Mouse (Mus musculus): ENCODE data around the gene Vasp. TPM values are rescaled to one million over a fixed set of nuclear protein-coding genes. Genes with fewer than 3 reads are reported as not detected.
A peak's percentile ranks its signal among the peaks of the same experiment; 100 is the strongest.

The Vasp gene
- polyA plus RNA-seq, 1 experiment from 2014 or later = 85.2 TPM

DNA sequence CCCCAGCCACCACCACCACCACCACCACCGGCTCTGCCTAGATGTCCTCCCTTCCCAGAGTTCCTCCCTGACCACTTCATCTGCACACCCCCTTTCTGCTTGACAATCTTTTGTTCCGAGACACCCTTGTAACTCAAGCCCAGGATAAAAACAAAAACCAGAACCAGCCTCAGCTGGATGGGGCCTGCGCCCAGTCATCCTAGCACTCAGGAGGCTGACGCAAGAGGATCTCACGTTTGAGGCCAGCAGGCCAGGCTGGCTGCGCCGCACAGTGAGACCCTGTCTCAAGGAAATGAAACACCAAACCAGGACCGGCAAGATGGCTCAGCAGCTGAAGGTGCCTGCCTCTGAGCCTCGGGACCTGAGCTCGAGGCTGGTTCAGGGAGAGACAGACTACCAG, 4.6 kb downstream of the Vasp start:
- no peak overlapping the region for H3K27ac ChIP-seq (replicated peaks)
- no peak overlapping the region for H3K9ac ChIP-seq
- peaks cover 42% of the 10 kb centered on the region for H3K4me1 ChIP-seq
- WGBS = 70% methylated on average over 10 of the region's 10 CpGs
- peaks cover 28% of the 10 kb centered on the region for H3K36me3 ChIP-seq
- no peak for ATAC-seq (ENCODE audit: insufficient number of reproducible peaks, low FRiP score, low TSS enrichment, low read depth)
- H3K9me3 ChIP-seq (replicated peaks) = no peaks in the 10 kb centered on the region
- no peak overlapping the region for H3K4me2 ChIP-seq (replicated peaks)
- H3K4me3 ChIP-seq (replicated peaks) = no peak overlapping the region
- no peaks in the 10 kb centered on the region for H3K27me3 ChIP-seq

DNA sequence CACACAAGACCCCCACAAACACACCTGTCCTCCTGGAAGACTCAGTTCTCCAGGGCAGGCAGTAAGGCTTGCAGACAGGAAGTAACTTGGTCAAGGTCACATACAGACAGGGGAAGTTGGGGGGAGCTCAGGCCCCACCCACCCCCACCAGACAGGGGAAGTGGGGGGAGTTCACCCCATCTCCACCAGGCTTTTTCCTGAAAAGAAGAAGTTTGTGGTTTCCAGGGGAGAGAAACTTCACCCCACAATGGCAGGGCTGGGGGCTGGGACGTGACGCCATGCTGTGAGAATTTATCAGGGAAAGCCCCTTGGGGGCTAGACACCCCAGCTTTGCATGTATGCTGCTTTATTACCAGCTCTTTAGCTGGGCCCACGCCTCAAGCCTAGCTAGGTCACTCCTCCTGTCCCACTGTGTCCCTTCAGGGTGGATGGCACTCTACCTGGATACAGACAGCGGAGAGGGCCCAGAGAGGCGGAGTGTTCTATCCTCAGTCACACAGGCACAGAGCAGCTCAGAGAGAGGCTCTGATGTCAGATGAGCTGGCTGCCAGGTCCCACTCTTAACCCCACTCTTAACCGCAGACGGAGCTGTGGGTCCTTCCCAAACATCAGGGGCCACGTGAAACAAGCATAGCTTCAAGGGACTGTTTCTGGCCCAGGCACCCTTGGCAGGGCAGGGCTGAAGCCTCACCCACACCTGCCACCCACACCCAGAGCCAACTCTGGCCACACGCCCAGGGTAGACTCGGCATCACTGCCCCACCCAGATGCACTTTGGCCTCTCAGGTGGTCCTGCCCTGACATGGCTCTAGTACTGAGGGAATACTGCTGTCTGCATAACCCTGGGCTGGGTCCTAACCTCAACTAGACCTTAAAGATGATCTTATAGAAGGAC, 5.4 kb downstream of the Vasp start:
- no peaks in the 10 kb centered on the region for H3K9me3 ChIP-seq (replicated peaks)
- no peak for ATAC-seq (ENCODE audit: insufficient number of reproducible peaks, low FRiP score, low TSS enrichment, low read depth)
- H3K4me1 ChIP-seq = peaks cover 42% of the 10 kb centered on the region
- 77% methylated on average over 10 of the region's 10 CpGs for WGBS
- H3K4me2 ChIP-seq (replicated peaks) = no peak overlapping the region
- H3K4me3 ChIP-seq (replicated peaks) = no peak overlapping the region
- no peak overlapping the region for H3K9ac ChIP-seq
- H3K27me3 ChIP-seq = no peaks in the 10 kb centered on the region
- no peak overlapping the region for H3K27ac ChIP-seq (replicated peaks)
- H3K36me3 ChIP-seq = peaks cover 36% of the 10 kb centered on the region

DNA sequence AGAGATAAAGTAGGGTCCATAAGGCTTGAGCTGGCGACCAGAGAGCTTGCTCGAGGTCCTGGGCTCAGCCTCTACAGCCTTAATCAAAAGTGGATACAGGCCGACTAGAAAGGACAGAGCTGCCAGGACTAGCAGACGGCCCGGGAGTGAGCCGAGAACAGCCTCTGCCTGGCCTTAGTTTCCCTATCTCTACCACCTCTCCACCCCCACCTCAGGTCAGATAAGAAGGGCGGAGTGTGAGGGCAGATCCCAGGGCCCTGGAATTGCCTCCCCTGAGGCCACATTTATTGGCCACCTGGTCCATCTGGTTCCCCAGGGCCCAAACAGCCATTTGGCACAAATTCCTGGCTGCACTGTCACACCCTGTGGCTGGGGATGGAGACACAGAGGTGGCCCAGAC, 6.5 kb downstream of the Vasp start:
- peaks cover 46% of the 10 kb centered on the region for H3K36me3 ChIP-seq
- ATAC-seq (ENCODE audit: insufficient number of reproducible peaks, low FRiP score, low TSS enrichment, low read depth) = no peak
- H3K27me3 ChIP-seq = no peaks in the 10 kb centered on the region
- H3K27ac ChIP-seq (replicated peaks) = no peak overlapping the region
- no peaks in the 10 kb centered on the region for H3K9me3 ChIP-seq (replicated peaks)
- WGBS = 83% methylated on average over 7 of the region's 7 CpGs
- no peak overlapping the region for H3K4me2 ChIP-seq (replicated peaks)
- no peak overlapping the region for H3K4me3 ChIP-seq (replicated peaks)
- H3K9ac ChIP-seq = no peak overlapping the region
- H3K4me1 ChIP-seq = peaks cover 34% of the 10 kb centered on the region

DNA sequence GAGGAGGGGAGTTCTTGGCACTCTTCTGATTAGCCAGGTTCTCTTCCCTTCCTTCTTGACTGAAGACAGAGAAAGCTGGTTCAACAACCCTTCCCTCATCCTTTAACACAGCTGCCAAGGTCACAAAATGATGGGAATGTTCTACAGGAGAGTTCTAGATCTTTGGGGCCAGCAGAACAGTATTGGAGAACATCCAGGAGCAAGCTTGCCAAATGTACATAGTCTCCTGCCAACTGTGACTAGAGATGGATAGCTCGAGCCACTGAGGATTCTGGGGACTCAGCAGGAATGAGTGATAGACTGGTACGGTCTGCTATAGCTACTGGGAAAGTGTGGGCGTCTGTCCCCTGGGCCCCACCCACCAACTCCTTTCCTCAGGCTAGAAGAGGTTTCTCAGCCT, 13.3 kb downstream of the Vasp start:
- H3K36me3 ChIP-seq = peaks cover 75% of the 10 kb centered on the region
- H3K9me3 ChIP-seq (replicated peaks) = no peaks in the 10 kb centered on the region
- H3K27me3 ChIP-seq = no peaks in the 10 kb centered on the region
- H3K9ac ChIP-seq = no peak overlapping the region
- ATAC-seq (ENCODE audit: insufficient number of reproducible peaks, low FRiP score, low TSS enrichment, low read depth) = no peak
- H3K27ac ChIP-seq (replicated peaks) = no peak overlapping the region
- H3K4me2 ChIP-seq (replicated peaks) = no peak overlapping the region
- no peak overlapping the region for H3K4me3 ChIP-seq (replicated peaks)
- peaks cover 12% of the 10 kb centered on the region; the same call in 1 of the 2 replicates for H3K4me1 ChIP-seq
- 71% methylated on average over 3 of the region's 3 CpGs for WGBS

DNA sequence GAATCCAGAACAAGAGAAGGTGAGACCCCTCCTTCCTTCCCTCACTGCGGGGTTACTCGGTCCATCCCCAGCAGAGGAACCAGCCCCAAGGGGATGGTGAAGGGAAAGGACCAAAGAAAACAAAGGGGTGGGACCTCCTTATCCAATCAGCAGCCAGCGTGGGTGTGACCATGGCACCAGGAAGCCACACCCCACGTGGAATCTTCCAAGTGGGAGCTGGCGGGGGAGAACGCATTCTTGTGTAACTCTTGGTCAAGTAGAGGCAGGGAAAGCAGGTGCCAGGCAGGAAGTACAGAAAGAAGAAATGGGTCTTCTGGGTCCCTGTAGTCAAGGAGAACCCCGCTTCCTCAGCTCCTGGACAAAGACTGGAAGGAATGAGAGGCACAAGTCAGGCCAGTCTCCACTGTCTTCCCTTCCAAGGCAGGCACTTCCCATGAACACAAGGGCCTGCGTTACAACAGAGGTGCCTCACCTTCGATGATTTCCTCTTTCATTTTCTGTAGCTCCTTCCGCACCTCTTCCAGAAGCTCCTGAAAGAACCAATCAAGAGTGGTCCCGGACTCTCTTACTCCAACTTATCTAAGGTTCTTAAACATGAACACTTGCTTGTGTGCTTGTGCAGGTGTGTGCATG, 14.1 kb downstream of the Vasp start:
- peak; percentile 69; the same call in 1 of the 2 replicates for ATAC-seq (ENCODE audit: insufficient number of reproducible peaks, low FRiP score, low TSS enrichment, low read depth)
- Histone ChIP-seq H3K4me1 (peaks cover 12% of the 10 kb centered on the region; the same call in 1 of the 2 replicates), H3K27ac (replicated peaks) (peak overlapping the region; percentile 44; the same call in 1 of the 2 replicates), H3K4me3 (replicated peaks) (no peak overlapping the region), H3K36me3 (peaks cover 67% of the 10 kb centered on the region), H3K9ac (no peak overlapping the region), H3K9me3 (replicated peaks) (no peaks in the 10 kb centered on the region), H3K4me2 (replicated peaks) (no peak overlapping the region), H3K27me3 (no peaks in the 10 kb centered on the region)
- WGBS = 38% methylated on average over 11 of the region's 11 CpGs

DNA sequence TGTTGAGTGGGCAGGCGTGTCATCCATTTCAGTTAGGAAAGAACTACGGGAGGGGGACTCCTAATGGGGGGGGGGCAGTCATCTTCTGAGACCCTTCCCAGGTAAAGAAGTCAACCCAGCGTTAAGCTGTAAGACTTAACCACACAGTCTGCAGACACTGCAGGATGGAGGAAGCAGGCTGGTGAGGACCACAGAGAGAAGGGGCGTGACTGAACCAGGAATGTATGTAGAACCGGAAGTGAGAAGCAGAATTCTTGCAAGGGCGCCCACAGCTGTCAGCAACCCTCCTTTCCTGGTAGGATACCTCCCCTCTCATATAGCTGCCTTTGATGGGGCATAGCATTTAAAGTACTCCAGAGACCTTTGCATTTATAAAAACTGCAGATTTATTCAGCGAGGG, 15.1 kb downstream of the Vasp start:
- H3K9me3 ChIP-seq (replicated peaks) = no peaks in the 10 kb centered on the region
- H3K27ac ChIP-seq (replicated peaks) = no peak overlapping the region; the same call in 1 of the 2 replicates
- peaks cover 58% of the 10 kb centered on the region for H3K36me3 ChIP-seq
- peaks cover 12% of the 10 kb centered on the region; the same call in 1 of the 2 replicates for H3K4me1 ChIP-seq
- H3K9ac ChIP-seq = no peak overlapping the region
- H3K4me2 ChIP-seq (replicated peaks) = no peak overlapping the region
- no peaks in the 10 kb centered on the region for H3K27me3 ChIP-seq
- ATAC-seq (ENCODE audit: insufficient number of reproducible peaks, low FRiP score, low TSS enrichment, low read depth) = no peak
- no peak overlapping the region for H3K4me3 ChIP-seq (replicated peaks)
- WGBS = 68% methylated on average over 7 of the region's 7 CpGs

DNA sequence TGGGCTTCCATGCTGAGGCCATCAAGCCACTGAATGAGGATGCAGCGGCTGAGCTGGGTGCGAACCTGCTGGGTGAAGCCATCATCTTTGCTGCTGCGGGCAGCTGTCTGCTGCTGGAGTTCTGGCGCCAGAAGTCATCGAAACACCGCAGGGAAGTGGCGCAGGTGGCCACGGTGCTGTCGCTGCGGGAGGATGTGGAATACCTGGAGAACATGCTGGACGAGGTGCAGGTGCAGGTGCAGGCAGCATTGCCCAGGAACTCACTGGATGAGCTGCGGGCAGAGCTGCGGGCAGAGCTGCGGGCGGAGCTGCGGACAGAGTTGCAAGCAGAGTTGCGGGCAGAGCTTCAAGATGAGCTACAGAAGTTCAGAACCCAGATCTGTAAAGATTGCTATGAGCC, 16.2 kb downstream of the Vasp start:
- Histone ChIP-seq H3K27ac (replicated peaks) (no peak overlapping the region), H3K9ac (no peak overlapping the region), H3K27me3 (no peaks in the 10 kb centered on the region), H3K4me1 (peaks cover 12% of the 10 kb centered on the region; the same call in 1 of the 2 replicates), H3K4me3 (replicated peaks) (no peak overlapping the region), H3K9me3 (replicated peaks) (no peaks in the 10 kb centered on the region), H3K36me3 (peaks cover 47% of the 10 kb centered on the region), H3K4me2 (replicated peaks) (no peak overlapping the region)
- WGBS = 87% methylated on average over 17 of the region's 17 CpGs
- ATAC-seq (ENCODE audit: insufficient number of reproducible peaks, low FRiP score, low TSS enrichment, low read depth) = no peak

DNA sequence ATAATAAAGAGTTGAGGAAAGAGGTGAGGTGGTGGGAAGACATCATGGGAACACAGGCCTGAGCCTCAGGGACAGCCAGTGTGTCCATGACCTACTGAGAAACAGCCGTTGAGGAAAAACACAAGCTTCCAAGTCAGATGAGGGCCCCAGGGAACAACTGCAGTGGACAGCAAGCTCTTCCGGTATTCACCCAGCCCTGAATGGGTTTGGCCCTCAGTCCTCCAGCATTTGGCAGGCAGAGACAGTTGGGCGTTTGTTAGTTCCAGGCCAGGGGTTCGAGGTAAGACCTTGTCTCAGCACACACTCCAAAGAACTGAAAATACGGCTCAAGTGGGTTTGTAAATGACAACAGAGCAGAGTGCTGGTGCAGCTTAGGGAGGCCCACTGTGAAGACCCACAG, 18.2 kb downstream of the Vasp start:
- Histone ChIP-seq H3K36me3 (peaks cover 28% of the 10 kb centered on the region), H3K4me3 (replicated peaks) (no peak overlapping the region), H3K4me1 (peaks cover 12% of the 10 kb centered on the region; the same call in 1 of the 2 replicates), H3K27ac (replicated peaks) (no peak overlapping the region), H3K9me3 (replicated peaks) (no peaks in the 10 kb centered on the region), H3K9ac (no peak overlapping the region), H3K27me3 (no peaks in the 10 kb centered on the region), H3K4me2 (replicated peaks) (no peak overlapping the region)
- ATAC-seq (ENCODE audit: insufficient number of reproducible peaks, low FRiP score, low TSS enrichment, low read depth) = no peak
- 61% methylated on average over 5 of the region's 5 CpGs for WGBS

DNA sequence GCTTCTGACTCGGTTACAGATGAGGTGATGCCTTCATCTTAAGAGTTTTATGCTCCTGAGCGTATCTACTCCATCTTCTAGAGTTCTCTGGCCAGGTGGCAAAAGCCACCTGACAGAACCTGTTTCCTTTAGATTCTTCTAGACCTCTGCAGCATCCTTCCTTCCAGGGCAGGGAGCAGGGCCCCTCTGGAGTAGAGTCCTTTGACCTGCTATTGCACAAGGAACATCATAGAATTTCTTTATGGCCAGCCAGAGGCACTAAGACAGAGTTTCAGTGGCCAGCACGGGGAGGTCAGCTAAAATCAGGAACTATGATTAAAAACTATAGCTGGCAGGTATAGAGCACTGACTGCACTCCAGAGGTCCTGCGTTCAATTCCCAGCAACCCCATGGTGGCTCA, 19.5 kb downstream of the Vasp start:
- Histone ChIP-seq H3K9ac (no peak overlapping the region), H3K27me3 (no peaks in the 10 kb centered on the region), H3K9me3 (replicated peaks) (no peaks in the 10 kb centered on the region), H3K27ac (replicated peaks) (no peak overlapping the region), H3K36me3 (peaks cover 22% of the 10 kb centered on the region), H3K4me3 (replicated peaks) (no peak overlapping the region), H3K4me2 (replicated peaks) (no peak overlapping the region), H3K4me1 (peaks cover 6% of the 10 kb centered on the region; the same call in 1 of the 2 replicates)
- no peak for ATAC-seq (ENCODE audit: insufficient number of reproducible peaks, low FRiP score, low TSS enrichment, low read depth)
- WGBS = 80% methylated on average over 4 of the region's 4 CpGs

DNA sequence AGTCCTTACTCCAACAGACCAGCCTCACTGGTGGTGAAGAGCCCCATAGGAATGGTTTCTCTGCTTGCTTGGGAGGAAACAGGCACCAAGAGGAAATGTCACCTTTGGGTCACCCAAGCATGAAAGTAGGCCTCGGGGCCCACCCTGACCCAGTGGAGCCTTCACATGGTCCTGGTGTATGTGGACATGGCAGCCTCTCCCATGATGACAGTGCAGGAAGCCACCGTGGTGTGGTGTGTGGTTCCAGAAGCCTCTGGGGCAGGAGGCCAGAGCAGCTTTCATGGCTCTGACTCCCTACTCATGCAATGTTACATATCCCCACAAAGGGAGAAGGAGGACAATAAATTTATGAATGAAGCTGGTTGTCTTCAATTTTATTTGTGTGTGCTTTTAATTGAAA, 24.1 kb downstream of the Vasp start:
- Histone ChIP-seq H3K4me2 (replicated peaks) (no peak overlapping the region), H3K36me3 (peaks cover 25% of the 10 kb centered on the region; the same call in 1 of the 2 replicates), H3K27me3 (no peaks in the 10 kb centered on the region), H3K9ac (no peak overlapping the region), H3K4me1 (no peaks in the 10 kb centered on the region), H3K4me3 (replicated peaks) (no peak overlapping the region), H3K27ac (replicated peaks) (no peak overlapping the region), H3K9me3 (replicated peaks) (no peaks in the 10 kb centered on the region)
- 96% methylated on average over 2 of the region's 2 CpGs for WGBS
- no peak for ATAC-seq (ENCODE audit: insufficient number of reproducible peaks, low FRiP score, low TSS enrichment, low read depth)

DNA sequence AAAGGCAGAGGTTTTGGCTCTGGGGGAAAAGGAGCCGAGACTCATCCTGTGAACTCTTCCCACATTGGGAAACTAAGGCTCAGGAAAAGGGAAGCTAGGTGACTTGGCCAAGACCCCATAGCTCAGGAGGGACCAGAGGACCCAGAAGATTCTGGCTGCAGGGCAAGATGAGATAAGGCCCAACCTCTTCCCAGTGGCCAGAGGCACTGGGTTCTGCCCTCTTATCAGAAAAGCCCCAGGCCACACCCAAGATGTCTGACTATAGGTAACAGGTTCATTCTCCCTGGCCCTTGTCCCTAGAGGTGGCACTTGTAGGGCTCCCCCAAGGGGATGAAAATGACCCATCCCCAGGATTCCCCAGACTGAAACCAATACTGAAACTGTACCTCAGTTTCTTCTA, 24.8 kb downstream of the Vasp start:
- WGBS = 97% methylated on average over 1 of the region's 1 CpGs
- Histone ChIP-seq H3K4me3 (replicated peaks) (no peak overlapping the region), H3K4me1 (no peaks in the 10 kb centered on the region), H3K4me2 (replicated peaks) (no peak overlapping the region), H3K9ac (no peak overlapping the region), H3K27me3 (no peaks in the 10 kb centered on the region), H3K9me3 (replicated peaks) (no peaks in the 10 kb centered on the region), H3K36me3 (peaks cover 25% of the 10 kb centered on the region; the same call in 1 of the 2 replicates), H3K27ac (replicated peaks) (no peak overlapping the region)
- ATAC-seq (ENCODE audit: insufficient number of reproducible peaks, low FRiP score, low TSS enrichment, low read depth) = no peak
